Mouse (Mus musculus): ENCODE measurements around the gene Gfer.
"Not testable (repeated sequence)": the region's sequence is repeated elsewhere in the genome, so short reads cannot be mapped to it uniquely, and the experiment has no call there.

Gfer gene

DNA sequence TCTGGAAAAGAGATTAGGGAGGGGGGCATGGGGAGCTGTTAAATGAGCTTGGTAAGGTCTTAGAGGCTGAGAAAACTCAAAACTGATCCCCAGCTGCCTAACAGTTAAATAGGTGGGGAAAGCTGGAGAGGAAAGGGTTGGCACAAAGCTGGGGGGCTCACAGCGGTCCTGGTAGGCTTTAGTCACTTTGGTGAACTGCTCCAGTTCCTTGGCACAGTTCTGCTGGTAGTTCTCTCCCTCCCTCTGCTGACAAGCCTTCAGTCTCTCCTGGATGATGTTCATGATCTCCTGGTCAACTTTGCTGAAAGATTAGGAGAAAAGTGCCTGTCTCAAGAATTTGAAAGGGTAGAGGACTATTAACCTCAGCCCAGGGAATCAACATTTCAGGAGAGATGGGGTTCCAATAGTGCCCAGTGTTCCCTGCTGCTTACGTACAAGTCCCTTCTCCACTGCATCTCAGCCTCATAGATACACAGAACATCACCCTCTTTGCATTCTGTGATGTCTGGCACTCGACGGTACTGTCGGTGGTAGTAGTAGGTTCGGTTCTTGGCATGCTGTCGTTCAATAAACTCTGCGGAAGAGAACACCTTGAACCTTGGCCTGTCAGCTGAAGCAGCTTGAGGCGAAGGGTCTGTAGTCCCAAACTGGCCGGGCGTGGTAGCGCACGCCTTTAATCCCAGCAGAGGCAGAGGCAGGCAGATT lies 26.4 kb upstream of the Gfer start:
- no peak for DNase-seq (ENCODE audit: low read depth, low spot score)

DNA sequence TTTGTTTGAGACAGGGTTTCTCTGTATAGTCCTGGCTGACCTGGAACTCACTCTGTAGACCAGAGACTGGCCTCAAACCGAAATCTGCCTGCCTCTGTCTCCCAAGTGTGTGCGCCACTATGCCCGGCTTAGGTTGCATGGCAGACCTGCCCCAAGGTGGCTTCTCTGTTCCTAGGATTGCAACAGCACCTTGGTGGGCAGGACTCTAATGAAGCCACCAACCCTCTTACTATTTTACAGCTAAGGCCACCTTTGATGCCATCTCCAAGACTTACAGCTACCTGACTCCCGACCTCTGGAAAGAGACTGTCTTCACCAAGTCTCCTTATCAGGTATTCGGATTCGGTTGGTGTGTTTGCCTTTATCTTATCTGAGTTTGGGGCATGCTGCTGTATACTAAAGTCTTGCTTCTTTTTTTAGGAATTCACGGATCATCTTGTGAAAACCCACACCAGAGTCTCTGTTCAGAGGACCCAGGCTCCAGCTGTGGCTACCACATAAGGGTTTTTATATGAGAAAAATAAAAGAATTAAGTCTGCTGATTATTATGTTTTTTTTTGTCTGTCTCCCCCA lies 25.5 kb upstream of the Gfer start:
- DNase-seq (ENCODE audit: low read depth, low spot score): not testable (repeated sequence)

DNA sequence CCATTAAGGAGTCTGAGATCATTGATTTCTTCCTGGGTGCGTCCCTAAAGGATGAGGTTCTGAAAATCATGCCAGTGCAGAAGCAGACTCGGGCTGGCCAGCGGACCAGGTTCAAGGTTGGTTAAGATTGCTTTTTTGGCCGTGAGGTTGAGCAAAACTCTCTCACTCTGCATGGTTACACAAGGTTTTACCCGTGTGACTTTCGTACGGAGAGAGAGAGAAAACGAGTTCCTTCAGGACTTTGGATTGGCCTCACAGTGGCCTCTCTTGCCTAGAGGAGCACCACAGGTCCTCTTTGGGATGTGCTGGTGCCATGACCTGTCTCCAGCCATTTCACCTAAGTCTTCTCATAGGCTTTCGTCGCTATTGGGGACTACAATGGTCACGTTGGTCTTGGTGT lies 24.7 kb upstream of the Gfer start:
- DNase-seq (ENCODE audit: low read depth, low spot score): not testable (repeated sequence)

DNA sequence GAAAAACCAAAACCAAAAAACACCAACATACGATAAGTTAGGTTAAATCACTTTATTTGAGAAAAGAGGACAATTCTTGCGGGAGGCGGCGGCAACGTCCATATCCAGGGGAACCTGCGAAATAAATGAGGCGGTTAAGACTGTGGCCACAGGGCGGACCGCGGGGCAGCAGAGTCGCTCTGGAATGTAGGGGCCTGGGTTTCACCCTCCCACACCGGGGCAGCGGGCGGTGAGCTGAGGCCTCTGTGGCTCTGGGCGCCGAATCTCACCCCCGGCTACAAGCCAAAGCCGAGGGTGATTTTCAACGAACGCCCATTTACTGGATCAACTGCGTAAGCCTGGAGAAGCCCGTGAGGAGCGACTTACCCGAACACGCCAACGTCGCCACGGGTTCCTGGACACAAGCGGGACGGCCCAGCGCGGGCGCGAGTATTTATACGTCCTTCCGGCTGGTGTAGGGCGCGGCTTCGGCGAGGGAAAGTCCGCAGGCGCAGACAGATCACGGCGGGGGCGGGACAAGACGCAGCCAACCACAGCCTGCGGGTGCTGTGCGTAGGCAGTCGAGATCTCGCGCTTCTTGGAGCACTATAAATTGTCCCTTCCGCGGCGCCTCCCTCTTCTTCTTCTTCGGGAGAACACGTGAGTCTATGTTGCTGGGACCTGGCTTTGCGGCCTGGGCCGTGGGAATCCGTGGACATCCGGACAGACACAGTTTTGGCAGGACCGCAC lies 23.7 kb upstream of the Gfer start:
- peak; percentile 100 for DNase-seq (ENCODE audit: low read depth, low spot score)

DNA sequence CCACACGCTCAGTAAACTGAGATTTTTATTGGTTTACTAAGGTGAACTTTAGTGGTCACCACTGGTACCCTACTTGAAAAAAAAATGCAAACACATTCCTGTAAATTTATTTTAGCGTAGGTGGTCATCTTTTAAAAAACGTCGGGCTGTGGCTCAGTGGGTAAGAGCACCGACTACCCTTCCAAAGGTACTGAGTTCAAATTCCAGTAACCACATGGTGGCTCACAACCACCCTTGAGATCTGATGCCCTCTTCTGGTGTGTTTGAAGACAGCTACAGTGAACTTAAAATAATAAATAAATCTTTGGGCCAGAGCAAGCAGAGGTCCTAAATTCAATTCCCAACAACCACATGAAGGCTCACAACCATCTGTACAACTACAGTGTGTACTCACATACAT lies 23.0 kb upstream of the Gfer start:
- DNase-seq (ENCODE audit: low read depth, low spot score): not testable (repeated sequence)

DNA sequence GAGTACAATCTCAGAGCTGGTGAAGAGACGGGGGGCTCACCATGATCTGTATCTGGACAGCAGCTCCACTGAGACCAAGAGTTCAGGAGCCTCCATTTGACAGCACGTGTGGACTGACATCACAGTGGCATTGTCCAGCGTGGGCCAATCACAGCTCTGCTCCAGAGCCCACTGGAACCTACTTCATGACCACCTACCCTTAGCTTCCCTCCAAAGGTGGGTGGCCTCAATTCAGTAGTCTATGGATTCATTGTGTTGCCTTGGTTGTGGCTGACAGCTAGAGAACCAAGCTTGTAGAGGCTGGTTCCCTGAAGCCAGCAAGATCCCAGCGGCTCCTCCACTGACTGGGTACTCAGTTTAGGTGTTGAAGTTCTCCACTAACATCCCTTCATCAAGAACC lies 22.0 kb upstream of the Gfer start, which contains the start of the genes Rnf151 and Rps2:
TSS of gene Rnf151 (minus strand) at position 121 of the 400 bp plus-strand sequence.
TSS of gene Rps2 (plus strand) at position 174 of the 400 bp plus-strand sequence.
- no peak for DNase-seq (ENCODE audit: low read depth, low spot score)

DNA sequence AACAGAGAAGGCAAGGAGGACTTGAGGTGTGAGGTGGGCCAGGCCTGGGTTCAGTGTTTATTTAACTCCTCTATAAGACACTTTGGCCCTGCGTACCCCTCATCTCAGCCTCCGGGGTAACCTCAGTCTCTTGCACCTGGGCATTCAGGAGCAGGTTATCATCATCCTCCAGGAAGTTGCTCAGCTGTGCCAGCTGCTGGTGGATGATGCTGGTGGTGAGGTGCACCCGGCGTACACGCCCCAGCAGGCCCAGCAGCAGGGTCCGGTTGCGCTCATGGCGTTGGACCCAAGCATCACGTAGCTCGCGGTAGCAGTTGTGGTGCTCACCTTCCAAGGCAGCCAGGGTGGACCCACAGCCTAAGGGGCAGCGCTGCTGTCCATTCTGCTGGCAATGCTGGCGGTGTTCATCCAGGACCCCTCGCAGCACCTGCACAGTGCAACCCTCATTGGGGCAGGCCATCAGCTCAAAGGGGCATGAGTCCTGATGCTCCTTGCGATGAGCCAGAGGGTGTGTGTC lies 20.3 kb upstream of the Gfer start:
- no peak for DNase-seq (ENCODE audit: low read depth, low spot score)

DNA sequence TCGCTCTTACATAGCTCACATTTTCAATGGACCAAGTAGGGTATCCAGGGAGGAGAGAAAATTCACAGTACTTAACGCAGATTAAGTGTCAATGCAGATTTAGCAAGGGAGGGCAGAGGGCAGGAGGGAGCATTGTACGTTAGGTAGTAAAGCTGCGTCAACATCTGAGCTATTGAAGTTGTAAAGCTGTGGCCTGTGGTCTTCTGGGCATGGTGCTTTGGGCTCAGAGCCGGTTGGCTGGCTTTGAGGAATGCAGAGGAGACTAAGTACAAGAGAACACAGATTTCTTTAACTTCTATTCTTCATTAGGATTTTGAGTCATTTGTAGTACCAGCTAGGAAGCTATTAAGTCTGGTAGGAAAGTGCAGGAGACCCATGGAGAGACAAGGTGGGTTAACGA lies 19.6 kb upstream of the Gfer start:
- DNase-seq (ENCODE audit: low read depth, low spot score): no peak

DNA sequence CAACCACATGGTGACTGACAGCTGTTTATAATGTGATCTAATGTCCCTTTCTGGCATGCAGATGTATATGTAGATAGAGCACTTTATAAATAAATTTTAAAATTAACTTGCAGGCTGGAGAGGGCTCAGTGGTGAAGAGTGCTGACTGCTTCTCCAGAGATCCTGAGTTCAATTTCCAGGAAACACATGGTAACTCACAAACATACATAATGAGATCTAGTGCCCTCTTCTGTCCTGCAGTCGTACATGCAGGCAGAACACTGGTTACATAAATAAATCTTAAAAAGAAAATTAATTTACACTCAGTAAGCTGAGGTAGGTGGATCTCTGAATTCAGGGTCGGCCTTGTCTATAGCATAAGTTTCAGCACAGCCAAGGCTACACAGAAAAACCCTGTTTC lies 12.7 kb upstream of the Gfer start:
- peak; percentile 72 for DNase-seq (ENCODE audit: low read depth, low spot score)

DNA sequence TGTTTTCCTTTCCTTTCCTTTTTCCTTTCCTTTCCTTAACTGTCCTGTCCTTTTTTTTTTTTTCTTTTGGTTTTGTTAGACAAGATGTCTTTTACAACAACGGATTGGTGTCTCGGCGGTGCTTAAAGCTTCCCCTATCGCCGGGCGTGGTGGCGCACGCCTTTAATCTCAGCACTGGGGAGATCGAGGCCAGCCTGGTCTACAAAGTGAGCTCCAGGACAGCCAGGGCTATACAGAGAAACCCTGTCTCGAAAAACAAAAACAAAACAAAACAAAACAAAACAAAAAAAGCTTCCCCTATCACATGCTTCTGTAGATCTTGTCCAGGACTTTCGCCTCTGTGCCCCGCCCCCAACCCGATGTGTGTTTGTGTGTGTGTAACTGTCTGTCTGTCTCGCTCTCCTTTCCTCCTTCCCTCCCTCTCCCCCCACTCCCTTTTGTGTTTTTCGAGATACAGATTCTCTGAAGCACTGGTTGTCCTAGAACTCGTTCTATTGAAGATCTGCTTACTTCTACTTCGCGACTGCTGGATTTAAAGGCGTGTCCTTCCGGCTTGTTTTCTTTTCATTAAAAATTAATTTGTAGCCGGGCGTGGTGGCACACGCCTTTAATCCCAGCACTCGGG lies 12.0 kb upstream of the Gfer start:
- DNase-seq (ENCODE audit: low read depth, low spot score): no peak

DNA sequence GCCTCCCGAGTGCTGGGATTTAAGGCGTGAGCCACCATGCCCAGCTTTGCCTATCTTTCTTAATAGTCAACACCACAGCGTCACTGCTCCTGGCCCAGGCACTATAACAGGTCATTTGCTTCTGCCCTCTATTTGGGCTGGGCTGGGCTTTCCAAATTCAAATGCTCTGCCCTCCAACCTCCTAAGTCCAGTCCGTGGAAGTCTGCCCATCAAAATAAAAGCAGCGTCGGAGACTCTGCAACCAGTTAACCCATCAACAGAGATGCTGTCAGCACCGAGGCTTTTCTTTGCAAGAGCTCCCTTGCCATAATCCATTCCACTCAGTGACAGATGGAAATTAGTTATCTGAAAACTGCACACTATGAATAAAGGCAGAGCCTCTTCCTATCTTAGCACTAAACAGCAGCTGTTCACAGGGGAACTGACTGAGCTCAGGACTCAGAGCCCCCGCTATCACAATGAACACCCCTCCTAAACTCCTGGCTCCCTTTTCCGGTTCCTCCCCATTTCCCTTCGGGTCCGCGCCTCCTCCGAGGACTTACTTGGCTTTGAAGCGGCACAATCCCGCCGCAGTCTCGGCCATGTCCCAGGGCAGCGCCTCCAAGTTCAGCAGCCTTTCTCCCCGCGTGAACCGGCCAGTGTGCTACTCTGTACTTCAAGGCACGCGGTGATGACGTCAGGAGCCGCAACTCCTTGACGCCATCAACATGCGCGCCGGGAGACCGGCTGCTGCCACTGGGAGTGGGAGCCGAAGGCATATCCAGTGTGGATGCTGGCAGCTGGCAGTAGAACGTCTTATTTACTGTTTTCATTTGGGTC lies 11.2 kb upstream of the Gfer start, which contains the start of gene Tbl3:
TSS of gene Tbl3 (minus strand) at position 679 of the 819 bp plus-strand sequence.
- DNase-seq (ENCODE audit: low read depth, low spot score): peak; percentile 97

DNA sequence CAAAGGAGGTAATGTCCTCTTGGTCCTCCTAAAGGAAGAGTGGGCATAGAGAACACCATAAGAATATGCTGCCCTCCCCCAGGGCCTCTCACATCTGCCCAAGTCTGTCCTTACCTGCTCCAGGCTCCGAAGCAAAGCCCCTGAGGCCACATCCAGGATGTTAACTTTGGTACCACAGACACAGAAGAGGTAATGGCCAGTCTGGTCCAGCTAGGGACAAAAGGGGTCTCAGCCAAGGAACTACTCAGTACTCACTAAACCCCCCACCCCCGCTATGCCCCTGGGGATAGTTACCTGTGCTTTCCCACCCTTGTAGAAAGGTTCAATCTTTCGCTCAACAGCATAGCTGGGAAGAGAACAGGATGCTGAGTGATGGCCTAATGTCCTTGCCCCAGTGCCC lies 9.9 kb upstream of the Gfer start:
- no peak for DNase-seq (ENCODE audit: low read depth, low spot score)

DNA sequence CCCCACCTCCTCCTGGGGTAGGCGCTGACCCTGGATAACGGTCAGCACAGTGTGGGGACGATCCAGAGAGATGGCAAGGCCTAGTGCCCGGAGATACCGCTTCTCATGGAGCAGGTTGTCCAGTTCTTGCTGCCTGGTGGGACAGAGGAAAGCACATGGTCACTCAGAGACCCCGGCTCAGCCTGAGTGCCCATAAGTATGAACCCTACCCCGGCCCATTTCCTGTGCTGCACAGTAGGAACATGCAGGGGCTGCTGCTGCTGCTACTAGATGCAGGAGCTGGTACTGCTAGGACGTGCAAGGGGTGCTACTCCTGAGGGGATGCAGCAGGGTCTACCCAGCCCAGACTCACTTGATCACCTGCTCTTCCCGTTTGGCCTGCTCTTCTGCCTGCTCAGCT lies 5.3 kb upstream of the Gfer start:
- no peak for DNase-seq (ENCODE audit: low read depth, low spot score)

DNA sequence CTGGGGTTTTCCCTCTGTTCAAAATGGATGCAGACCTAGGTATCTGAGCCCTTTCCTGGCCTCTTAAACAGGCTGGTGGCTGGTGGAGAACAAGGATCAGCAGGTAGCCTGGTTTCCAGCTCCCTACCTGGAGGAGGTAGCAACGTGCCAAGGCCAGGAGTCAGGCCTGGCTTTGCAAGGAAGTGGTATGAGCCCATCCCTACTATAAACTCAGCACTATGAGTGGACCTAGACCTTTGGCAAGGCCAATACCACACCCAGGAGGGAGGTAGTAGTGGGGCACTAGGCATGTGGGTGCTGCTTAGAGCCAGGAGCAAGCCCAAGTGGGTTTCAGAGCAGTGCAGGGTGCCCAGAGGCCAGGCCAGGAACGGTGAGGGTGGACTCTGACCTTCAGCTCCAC lies 3.5 kb upstream of the Gfer start:
- DNase-seq (ENCODE audit: low read depth, low spot score): no peak

DNA sequence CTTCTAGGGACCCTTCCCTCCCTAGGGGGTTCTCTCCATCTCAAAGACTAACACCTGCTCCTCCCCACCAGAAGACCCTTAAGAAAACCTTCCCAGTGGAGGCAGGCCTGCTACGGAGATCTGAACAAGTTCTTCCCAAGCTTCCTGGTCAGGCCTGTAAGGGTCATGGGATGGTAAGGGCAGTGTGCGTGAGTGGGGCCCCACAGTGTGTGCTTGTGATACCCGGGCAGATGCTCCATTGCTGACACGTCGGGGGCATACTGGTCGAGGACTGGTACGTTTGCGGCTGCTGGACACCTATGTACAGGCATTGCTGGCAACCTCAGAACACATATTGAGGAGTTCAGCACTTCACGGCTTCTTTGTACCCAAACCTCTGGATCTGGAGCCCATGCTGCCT lies 2.8 kb upstream of the Gfer start:
- no peak for DNase-seq (ENCODE audit: low read depth, low spot score)

DNA sequence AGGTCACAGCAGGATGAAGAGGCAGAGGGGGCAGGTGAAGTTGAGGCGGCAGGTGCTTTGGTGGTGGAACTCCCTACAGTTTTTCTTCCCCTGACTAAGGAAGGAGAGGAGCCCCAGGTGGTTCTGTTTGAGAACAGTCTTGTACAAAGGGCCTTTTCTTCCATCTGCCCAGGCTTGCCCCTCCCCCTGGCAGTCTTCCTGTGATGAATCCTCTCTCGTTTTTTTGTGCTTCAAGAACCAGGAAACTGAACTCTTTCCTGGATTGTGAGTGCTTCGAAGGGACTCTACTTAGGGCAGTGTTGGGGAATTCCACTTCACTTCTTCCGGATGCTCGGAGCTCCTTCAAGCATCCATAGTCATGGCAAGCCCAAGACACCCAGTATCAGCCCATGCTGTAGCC lies 2.0 kb upstream of the Gfer start:
- DNase-seq (ENCODE audit: low read depth, low spot score): no peak

DNA sequence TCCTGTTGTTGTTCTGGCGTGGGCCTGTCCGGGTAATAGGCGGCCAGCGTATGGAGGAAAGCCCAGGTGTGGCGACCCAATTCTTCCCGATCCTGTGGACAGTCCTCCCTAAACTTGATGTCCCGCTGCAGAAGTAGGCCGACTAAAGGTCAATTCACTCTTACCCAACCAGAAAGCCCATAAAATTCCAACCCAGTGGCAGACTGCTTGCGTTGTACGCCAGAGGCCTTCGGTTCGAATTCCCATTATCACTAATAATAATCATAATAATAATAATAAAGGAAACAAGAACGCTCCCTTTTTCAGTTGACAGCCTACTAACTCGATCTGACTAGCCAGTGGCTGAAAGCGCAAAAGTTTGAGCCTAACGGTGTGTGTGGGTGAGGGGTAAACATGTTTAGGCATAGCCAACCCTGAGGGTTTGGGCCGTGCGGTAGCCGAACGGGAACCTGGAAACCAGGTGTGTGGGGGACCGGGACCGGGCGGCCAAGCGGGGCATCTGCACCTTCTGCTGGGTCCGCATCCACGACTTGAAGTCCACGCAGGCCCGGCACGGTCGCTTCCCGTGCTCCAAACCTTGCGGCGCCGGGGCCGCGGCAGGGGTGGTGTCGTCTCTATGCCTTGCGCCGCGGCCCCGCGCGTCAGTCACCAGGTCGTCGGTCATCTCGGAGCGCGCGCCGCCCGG lies 488 bp downstream of the Gfer start:
- DNase-seq (ENCODE audit: low read depth, low spot score): no peak

DNA sequence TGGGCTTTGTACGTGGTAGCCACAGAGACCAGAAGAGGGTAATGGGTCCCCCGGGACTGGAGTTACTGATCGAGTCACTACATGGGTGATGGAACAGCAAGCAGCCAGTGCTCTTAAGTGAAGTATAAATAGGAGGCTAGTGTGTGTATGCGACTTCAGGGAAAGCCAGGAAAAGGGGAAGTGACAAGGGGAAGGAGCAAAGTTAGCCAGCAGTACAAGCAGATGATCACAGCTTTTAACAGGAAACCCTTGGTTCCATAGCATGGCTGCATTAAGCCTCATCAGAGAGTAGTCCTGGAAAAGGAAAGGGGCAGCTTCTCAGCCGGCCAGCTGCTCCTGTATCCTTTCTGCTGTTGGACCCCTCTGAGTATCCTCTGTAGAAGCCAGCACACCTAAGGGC lies 3.6 kb downstream of the Gfer start:
- no peak for DNase-seq (ENCODE audit: low read depth, low spot score)

DNA sequence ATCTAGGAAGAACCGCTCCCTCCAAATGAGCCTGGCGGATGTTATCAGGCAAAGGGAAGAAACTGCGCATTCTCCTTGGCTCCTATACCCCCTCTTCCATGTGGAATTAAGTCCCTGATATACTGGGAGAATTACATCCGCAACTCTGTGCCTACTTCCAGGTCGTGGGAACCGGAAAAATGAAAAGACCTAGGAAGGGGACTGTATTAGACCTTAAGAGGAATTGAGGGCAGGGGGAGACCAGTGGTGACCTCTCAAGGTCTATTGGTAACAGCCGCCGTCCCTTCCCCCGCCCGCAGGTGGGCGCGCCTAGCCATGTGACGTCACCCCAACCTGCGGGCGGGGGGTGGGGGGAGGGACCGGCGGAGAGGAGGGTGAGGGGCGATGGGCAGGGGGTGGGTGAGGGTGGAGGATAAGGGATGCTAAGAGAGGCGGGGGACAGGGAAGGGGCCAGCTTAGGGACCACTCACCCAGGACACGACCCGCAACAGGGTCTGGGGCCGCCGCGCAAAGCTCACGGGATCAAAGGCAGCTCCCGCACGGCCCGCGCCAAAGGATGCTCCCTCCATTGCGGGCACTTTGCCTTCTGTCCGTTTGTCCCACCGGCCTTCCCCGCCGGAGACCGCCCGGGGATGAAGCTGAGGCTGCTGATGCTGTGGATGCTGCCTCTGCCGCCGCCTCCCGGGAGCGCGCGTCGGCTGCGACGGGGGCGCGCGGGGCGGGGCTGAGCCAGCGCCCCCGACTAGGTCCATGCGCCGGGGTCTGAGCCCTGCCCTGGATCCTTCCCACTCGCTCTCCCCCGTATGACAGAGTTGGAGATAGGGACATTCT lies 6.5 kb downstream of the Gfer start, which contains the start of gene Syngr3:
TSS of gene Syngr3 (minus strand) at position 705 of the 831 bp plus-strand sequence.
- DNase-seq (ENCODE audit: low read depth, low spot score): peak; percentile 69

DNA sequence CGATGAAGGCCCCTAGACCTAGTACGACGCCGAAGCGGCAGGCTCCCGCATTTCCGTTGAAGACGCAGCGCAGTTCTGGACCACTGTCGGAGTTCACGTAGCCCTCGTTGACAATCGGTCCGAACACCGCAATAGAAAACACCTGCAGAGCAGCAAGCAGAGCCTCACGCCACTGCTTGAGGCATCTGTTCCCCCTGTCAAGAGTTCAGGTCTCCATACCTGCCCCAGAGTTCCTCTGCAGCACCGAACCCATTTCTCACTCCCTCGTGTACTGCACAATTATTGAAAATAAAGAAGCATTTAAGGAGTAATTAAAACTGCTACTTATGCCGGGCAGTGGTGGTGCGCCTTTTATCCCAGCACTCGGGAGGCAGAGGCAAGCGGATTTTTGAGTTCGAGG lies 8.4 kb downstream of the Gfer start:
- no peak for DNase-seq (ENCODE audit: low read depth, low spot score)

All from brain, adult 2 months (tissue).